Mouse (Mus musculus) thymus, adult 2 months (tissue): ENCODE measurements around the gene Prkca. TPM values are rescaled to one million over a fixed set of nuclear protein-coding genes. Genes with fewer than 3 reads are reported as not detected.

ENCODE experiments used
- DNase-seq: peaks from one replicate; pipeline ENCODE4 v3.0.0; 2021
- H3K27ac ChIP-seq: fragments of 200-500 bp; 2 replicates; pipeline ENCODE4 v1.5.1; 2012; ENCODE audit warnings: low read length, control low read depth; ENCODE audit not compliant: control insufficient read depth, insufficient read depth
- H3K27me3 ChIP-seq: fragments of 200-500 bp; 2 replicates; pipeline ENCODE4 v1.6.1; 2012; ENCODE audit warnings: mild to moderate bottlenecking, low read length, moderate library complexity, mixed read lengths; ENCODE audit not compliant: control insufficient read depth, insufficient read depth
- H3K36me3 ChIP-seq: fragments of 200-500 bp; 2 replicates; pipeline ENCODE4 v1.6.1; 2012; ENCODE audit warnings: mild to moderate bottlenecking, low read length, moderate library complexity; ENCODE audit not compliant: control insufficient read depth, insufficient read depth
- H3K4me1 ChIP-seq: fragments of 200-500 bp; replicated peaks from 2 replicates; pipeline ENCODE4 v1.6.1; 2012; ENCODE audit warnings: low read length; ENCODE audit not compliant: control insufficient read depth, insufficient read depth
- H3K4me3 ChIP-seq: fragments of 200-500 bp; 2 replicates; pipeline ENCODE4 v1.5.1; 2012; ENCODE audit warnings: mild to moderate bottlenecking, low read length, control low read depth, moderate library complexity; ENCODE audit not compliant: control insufficient read depth, insufficient read depth
- CTCF ChIP-seq: fragments of 200-500 bp; IDR thresholded peaks from 2 replicates; pipeline ENCODE4 v1.5.1; 2012; ENCODE audit warnings: mild to moderate bottlenecking, control low read depth, low read length, moderate library complexity, borderline replicate concordance; ENCODE audit not compliant: control insufficient read depth, poor library complexity, insufficient read depth; ENCODE audit errors: extremely low read depth
- POLR2A ChIP-seq: fragments of 200-500 bp; IDR thresholded peaks from 2 replicates; pipeline ENCODE4 v1.6.1; 2012; ENCODE audit warnings: mild to moderate bottlenecking, low read length, control low read depth, moderate library complexity; ENCODE audit not compliant: control insufficient read depth, poor library complexity, insufficient read depth; ENCODE audit errors: extremely low read depth
- WGBS: fragments of 180-500 bp; shearing (Covaris S2); methylation state at CpG from one replicate; pipeline ENCODE4 v1.1.7; 2018; 5-methylcytosine and 5-hydroxymethylcytosine counted together
- polyA plus RNA-seq: library from polyadenylated mRNA; depleted of rRNA; stranded (reverse); fragments of >200 nt; gene quantifications from 2 replicates; pipeline ENCODE4 v1.2.3, GENCODE M21; 2012

Gene Prkca
- polyA plus RNA-seq, 1 experiment: 11.0 TPM

DNA sequence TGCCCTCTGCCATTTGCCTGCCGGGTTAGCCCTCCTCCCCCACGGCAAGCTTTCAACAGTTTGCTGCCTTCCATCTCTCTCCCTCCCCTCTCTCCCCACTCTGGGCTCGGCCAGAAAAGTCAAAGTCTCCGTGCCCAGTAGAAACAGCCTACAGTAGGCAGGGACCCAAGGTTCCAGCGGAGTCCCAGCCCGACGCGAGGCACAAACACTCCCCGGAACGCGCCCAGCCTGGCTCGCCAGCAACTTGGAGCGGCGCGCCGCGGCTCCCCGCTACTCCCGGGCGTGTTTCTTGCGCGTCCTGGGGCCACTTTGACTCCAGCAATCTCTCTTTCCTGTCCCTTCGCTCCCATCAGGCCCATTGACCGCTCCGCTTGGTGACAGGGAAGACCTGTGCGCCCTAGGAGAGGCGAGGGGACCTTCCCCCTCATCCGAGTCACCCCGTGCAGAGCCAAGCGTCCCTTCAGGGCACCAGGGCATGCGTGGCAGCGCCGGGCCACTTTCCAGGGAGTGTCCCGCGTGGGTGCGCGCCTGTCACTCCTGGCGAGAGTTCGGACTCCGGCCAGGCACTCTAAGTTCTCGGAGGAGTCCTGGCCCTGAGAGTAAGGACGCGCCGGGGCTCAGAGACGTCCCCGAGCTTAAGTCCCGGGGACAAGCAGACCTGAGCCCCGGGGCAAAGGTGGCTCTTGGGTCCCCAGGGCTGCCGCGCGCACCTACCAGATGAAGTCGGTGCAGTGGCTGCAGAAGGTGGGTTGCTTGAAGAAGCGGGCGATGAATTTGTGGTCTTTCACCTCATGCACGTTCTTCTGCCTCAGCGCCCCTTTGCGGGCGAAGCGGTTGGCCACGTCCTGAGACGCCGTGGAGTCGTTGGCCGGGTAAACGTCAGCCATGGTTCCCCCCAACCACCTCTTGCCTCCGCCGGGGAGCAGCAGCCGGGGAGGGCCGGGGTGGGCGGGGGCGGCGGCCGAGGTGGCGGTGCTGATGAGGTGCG, 653 bp downstream of the Prkca start, which contains the start of gene Apoh:
TSS of gene Apoh (plus strand) at position 574 of the 988 bp plus-strand sequence.
- DNase-seq: peak; percentile 74
- Histone ChIP-seq H3K36me3 (no peaks in the 10 kb centered on the region), H3K27me3 (no peaks in the 10 kb centered on the region), H3K4me3 (peak within 1 kb of the TSS; percentile 72), H3K27ac (no peak within 1 kb of the TSS; the same call in 1 of the 2 replicates), H3K4me1 (peaks cover 20% of the 10 kb centered on the region)
- TF ChIP-seq POLR2A (no peak), CTCF (no peak)
- under 1% methylated on average over 71 of the region's 75 CpGs for WGBS

DNA sequence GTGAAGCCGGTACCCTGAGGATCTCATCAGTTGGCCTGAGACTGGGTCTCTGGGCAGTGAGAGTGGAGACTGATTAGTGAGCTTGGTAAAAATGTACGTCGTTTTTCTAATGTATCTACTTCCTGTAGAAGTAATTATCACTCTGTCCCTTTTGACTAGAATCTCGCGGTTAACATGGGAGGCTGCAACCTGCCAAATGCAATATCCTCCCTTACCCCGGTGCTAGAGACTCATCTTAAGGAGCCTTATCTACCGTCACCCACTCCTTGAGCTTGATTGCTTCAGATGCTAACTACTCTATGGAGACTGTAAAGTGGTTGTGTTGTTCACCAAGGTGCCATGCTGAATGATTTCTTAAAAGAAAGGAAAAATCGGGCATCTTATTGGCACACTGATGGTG, 1.9 kb downstream of the Prkca start:
- TF ChIP-seq POLR2A: no peak
- TF ChIP-seq CTCF: no peak
- Histone ChIP-seq H3K27ac (no peak overlapping the region), H3K4me1 (peaks cover 20% of the 10 kb centered on the region), H3K27me3 (no peaks in the 10 kb centered on the region), H3K36me3 (no peaks in the 10 kb centered on the region), H3K4me3 (no peak overlapping the region; the same call in 1 of the 2 replicates)
- 25% methylated on average over 8 of the region's 8 CpGs for WGBS
- DNase-seq: peak; percentile 15

DNA sequence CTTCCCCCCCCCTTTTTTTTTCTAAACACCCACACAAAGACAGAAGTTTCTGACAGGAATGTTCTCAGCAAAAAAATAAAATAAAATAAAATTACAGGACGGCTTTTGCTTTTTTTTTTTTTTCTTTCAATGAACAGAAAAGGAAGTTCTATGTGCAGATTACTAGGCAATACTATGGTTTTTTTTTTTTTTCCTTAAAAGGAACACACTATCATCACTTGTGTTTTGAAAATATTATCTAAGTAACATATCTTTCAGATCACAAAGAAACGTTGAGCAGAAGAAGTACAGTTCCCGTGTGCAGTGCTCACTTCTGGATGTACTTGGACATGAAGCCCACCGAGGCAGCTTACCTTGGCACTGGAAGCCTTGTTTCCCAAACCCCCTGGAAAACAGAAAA, 3.4 kb downstream of the Prkca start:
- Histone ChIP-seq H3K36me3 (no peaks in the 10 kb centered on the region), H3K4me1 (peaks cover 25% of the 10 kb centered on the region), H3K4me3 (no peak overlapping the region), H3K27ac (no peak overlapping the region), H3K27me3 (no peaks in the 10 kb centered on the region)
- no peak for DNase-seq
- 13% methylated on average over 4 of the region's 4 CpGs for WGBS
- TF ChIP-seq CTCF (no peak), POLR2A (no peak)

DNA sequence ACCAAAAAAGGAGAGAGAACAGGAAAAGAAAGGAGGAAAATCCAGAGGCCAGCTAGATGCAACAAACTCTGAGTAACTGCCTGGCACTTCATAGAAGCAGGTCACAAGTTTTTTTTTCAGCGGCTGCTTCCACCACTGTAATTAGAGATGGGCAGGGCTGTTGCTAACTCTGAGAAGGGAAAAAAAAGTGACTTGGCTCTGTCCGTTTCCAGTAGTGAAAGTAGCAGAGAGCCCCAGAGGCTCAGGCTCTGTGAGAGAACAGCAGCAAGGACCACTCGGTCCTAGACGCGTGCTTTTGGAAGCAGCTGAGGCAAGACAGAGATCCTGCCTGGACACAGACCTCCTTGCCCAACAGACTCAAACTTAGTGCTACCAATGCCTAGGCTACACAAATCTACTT, 7.3 kb downstream of the Prkca start:
- H3K27me3 ChIP-seq: no peaks in the 10 kb centered on the region
- TF ChIP-seq CTCF (no peak), POLR2A (no peak)
- no peak for DNase-seq
- WGBS: 81% methylated on average over 5 of the region's 5 CpGs
- no peak overlapping the region for H3K4me3 ChIP-seq
- H3K4me1 ChIP-seq: peaks cover 17% of the 10 kb centered on the region
- H3K36me3 ChIP-seq: no peaks in the 10 kb centered on the region
- no peak overlapping the region for H3K27ac ChIP-seq

DNA sequence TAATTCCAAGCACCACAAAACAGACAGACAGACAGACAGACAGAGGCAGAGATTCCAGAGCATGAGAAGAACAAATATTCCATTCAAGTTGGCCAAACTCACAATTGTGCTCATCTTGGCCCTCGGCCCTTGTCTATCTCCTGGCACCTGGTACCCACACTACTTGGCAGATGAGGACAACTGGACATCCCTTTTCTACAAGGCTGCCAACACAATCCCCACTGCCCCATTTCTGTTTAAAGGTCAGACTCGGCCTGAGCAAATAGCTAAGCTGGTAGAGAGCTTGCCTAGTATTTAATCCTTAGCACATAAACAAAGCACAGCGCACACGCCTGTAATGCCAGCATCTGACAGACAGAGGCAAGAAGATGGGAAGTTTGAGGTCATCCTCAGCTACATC, 8.2 kb downstream of the Prkca start:
- H3K27ac ChIP-seq: no peak overlapping the region
- H3K4me3 ChIP-seq: no peak overlapping the region
- H3K4me1 ChIP-seq: peaks cover 17% of the 10 kb centered on the region
- DNase-seq: no peak
- TF ChIP-seq CTCF (no peak), POLR2A (no peak)
- no peaks in the 10 kb centered on the region for H3K27me3 ChIP-seq
- H3K36me3 ChIP-seq: no peaks in the 10 kb centered on the region
- WGBS: 100% methylated on average over 4 of the region's 4 CpGs

DNA sequence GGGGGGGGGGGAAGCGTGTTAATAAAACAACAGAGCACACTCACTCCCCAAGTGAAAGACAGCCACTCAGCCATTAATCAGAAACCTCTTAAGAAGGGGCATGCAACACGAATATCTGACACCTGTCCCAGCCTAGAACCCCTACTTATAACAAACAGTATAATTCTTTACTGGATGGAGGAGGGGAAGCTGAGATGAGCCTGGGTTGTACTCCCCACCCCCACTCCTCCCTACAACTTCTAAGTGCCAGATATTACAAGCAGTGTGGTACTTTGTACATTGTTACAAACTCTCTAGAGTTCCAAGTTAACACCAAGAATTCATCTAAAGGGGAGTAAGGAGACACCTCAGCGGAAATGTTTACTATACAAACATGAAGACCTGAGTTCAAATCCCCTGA, 9.1 kb downstream of the Prkca start:
- no peak for DNase-seq
- Histone ChIP-seq H3K27ac (no peak overlapping the region), H3K27me3 (no peaks in the 10 kb centered on the region), H3K4me3 (no peak overlapping the region), H3K4me1 (peaks cover 13% of the 10 kb centered on the region), H3K36me3 (no peaks in the 10 kb centered on the region)
- no peak for TF ChIP-seq CTCF
- no peak for TF ChIP-seq POLR2A
- 37% methylated on average over 3 of the region's 3 CpGs for WGBS
